Mouse (Mus musculus): Measurements from ENCODE around the gene Pias1.

Pias1 gene

DNA sequence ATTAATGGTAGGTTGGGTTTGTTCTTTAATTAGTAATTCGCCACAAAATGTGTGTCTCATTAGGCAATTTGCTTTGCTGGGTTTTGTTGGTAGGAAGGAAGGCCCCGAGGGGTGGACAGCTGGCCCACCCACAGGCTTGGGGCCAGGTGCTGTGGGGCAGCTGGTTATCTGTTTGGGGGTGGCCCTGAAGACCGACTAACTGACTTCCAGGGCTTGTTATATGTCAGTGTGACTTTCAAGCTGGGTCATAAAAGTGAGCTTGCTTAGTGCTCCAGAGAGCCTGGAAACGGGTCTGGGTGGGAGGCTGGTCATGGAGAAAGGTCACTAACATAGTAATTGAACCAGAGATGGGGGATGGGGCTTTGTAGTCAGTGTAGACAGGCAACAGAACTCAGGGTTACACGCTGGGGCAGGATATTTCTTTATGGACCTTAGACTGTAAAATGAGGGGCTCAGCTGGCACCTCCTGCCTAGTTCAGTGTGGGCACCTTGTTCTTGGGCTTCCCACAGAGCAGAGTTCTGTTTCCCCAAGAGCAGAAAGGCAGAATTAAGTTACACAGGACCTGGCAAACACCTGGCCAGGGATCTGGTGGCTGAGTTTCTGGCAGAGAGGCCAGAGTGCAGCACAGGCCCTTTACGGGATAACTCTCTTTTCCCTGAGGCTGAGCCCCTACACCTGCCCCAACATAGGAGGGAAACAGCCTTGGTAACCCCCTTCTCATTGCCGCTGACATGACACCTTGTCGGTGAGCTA is 129.3 kb downstream of the Pias1 start:
- in situ Hi-C loops (cut with MboI, MseI), result loop anchor here in 1 of 2 experiments (5.0 kb wide), 1 partner anchor 34 kb away; no protein-coding TSS in a partner anchor

- in situ Hi-C loops (cut with MboI, MseI), result loop anchor here in 1 of 2 experiments (5.0 kb wide), 1 partner anchor 35 kb away; no protein-coding TSS in a partner anchor
Observed at GRCm38 (mm10) chr9:62857719-62858261, 129.9 kb downstream of the Pias1 start, which contains the start of gene Calml4. TSS of gene Calml4 (plus strand) at chr9:62858080.

DNA sequence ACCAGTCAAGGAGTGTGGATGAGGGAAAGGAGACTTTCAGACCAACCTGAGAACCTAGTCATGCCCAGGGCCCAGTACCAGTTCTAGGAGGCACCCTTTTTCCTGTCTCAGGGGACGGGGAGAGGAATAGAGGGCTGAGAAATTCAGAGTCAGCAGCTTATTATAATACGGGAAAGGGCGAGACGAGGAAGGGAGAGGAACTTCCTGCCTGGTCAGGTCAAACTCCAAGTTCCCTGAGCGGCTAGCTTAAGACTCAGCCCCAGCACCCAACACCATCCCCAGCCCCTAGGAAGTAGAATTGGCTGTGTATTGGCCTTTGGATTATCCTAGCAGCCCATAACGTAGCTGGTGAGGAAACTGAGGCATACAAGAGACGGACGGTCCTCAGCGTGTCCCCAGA is 130.5 kb downstream of the Pias1 start:
- in situ Hi-C loops (cut with MboI, MseI), result loop anchor here in 1 of 2 experiments (5.0 kb wide), 1 partner anchor 35 kb away; no protein-coding TSS in a partner anchor

- in situ Hi-C loops (cut with MboI, MseI), result loop anchor here (5.0 kb wide), 3 partner anchors 98 to 268 kb away; no protein-coding TSS in a partner anchor
Observed at GRCm38 (mm10) chr9:62854483-62854882, 133.2 kb downstream of the Pias1 start.

- in situ Hi-C loops (cut with MboI, MseI), result loop anchor here (5.0 kb wide), 3 partner anchors 101 to 271 kb away; no protein-coding TSS in a partner anchor
Observed at GRCm38 (mm10) chr9:62851571-62851970, 136.2 kb downstream of the Pias1 start.

DNA sequence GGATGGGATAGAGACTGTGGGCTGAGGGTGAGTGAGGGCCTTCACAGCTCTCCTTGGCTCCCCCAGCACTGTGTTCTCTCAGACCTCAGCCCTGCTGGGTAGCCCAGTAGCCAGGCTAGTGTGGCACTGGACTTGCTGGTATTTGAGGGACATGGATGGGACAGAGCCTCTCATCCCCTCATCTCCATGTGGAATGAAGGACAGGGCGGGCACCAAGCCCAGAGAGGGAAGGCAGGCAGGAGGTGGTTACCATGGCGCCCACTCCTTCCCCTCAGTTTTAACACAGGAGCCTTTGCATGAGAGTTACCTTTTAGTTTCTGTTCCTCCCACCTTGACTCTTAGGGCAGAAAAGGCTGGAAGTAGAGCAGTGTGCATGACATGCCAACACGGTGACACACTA is 139.1 kb downstream of the Pias1 start:
- in situ Hi-C loops (cut with MboI, MseI), result no loop called here

DNA sequence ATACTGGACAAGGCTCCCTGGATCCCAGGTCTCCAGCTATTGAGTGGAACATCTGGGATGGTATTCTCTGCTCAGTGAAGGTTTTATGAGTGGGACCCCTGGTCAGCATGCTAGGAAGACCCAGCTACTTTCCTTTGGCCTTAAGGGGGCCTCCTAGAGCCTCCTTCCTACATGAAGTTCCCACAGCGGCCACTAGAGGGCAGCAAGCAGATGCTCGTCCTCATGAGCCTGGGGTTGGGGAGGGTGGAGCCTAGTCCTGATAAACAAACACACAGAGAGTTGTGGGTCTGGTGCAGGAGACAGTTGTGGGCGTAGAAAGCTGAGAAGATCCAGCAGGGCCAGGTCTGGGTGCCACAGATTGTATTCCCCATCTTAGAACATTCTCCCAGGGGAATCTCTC is 140.0 kb downstream of the Pias1 start:
- in situ Hi-C loops (cut with MboI, MseI), result no loop called here

- in situ Hi-C loops (cut with MboI, MseI), result no loop called here
Observed at GRCm38 (mm10) chr9:62844461-62844860, 143.3 kb downstream of the Pias1 start.

DNA sequence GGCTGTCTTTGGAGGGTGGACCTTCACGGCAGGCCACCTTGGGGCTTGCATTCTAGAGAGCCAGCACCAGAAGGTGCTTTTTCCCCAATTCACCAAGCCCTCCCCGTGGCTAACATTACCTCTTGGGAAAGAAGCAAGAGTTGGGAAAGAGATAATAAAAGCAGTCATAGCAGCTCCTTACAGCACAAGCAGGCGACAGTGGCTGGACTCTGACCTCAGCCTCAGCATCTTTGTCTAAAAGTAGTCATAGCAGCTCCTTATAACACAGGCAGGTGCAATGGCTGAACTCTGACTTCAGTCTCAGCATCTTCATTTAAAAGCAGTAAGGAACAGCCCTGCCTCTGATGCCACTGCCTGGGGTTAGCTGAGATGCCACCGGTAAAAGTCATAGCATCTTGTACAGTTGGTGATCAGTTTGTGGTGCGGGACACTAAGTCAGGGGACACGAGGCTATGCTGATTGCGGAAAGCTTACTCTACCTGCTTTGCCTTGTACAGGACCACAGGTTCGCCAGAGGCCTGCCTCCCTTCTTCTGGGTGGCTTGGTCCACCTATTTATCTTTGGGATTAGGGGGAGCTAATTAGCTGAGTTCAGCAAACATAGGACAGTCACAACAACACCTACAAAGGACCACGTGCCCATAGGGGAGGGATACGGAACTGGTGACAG is 144.2 kb downstream of the Pias1 start:
- in situ Hi-C loops (cut with MboI, MseI), result no loop called here

- in situ Hi-C loops (cut with MboI, MseI), result no loop called here
Observed at GRCm38 (mm10) chr9:62839172-62839770, 148.5 kb downstream of the Pias1 start.

DNA sequence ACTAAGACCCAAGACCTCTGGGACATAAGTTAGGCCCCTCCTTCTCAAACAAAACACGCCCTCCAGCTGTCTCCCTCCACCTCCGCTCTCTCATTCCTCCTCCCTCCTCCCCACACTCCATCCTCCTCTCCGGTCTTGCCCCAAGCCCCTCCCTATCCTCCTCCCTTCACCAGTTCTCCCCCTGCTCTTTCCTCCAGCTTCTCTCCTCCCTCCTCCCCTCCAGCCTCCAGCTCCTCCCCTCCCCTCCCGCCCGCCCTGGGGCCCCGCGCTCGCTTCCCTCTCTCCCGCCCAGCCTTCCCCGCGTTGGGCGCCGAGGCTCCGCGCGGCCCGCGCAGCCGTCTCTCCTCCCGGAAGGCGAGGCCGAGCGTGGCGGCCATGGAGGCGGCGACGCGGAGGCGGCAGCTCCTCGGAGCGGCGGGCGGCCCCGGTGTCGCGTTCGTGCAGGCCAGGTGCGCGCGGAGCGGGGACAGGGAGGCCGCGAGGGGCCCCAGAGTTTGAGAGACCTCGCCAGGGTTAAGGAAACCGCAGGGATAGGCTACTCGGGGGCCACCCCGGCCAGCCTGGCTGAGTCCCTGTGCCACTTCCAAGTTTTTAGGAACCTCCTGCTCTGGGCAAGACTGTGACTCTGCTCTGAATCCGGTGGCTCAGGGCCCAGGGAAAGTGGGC is 149.1 kb downstream of the Pias1 start, which contains the start of gene Cln6:
Gene Cln6 (plus strand): TSS at position 280 of the 666 bp plus-strand sequence.
- in situ Hi-C loops (cut with MboI, MseI), result no loop called here

GRCm38 (mm10) chr9:62838146-62838505 is 149.6 kb downstream of the Pias1 start:
- in situ Hi-C loops (cut with MboI, MseI), result no loop called here

- in situ Hi-C loops (cut with MboI, MseI), result no loop called here
Observed at GRCm38 (mm10) chr9:62837611-62838010, 150.1 kb downstream of the Pias1 start.

DNA sequence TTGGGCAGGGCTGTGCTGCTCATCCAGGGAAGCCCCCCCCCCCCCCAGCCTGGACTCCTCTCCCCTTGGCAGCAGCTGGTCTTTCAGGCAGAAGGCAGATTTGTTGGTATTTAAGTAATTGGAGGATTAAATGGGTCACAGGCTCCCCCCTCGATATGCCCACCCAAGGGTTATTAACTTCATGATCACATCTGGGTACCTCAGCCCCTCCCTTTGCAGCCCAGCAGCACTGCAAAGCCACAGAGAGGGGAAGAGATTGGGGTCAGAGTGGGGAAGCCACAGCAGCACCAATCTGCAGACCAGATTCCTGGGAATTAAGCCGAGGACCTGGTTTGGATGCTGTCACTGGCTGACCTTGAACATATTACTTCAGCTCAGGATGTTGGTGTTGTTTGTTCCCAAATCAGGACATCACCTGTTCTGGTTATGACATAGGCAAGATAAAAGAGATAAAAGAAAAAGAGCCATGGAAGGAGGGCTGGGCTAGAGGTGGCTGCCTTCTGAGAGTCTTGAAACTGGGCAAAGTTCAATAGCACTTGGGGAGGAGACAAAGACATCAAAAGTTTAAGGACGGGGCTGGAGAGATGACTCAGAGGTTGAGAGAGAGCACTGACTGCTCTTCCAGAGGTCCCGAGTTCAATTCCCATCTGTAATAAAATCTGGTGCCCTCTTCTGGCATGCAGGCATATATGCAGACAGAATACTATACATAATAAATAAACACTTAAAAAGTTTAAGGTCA is 151.8 kb downstream of the Pias1 start:
- in situ Hi-C loops (cut with MboI, MseI), result no loop called here

DNA sequence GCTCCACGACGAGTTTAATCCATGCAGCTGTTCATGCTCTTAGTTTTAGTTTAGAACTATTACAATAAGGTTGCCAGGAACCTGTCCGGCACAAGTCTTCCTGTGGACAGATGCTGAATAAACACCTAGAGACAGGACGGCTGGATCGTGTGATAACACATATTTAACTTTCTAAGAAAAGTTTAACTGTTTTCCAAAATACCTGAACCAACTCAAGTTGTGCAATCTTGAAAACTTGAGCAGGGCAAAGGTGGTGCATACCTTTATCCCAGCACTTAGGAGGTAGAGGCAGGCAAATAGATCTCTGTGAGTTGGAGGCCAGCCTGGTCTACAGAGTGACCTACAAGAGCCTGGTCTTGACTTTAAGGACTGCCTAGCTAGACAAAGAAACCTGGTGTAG is 152.8 kb downstream of the Pias1 start:
- in situ Hi-C loops (cut with MboI, MseI), result no loop called here

DNA sequence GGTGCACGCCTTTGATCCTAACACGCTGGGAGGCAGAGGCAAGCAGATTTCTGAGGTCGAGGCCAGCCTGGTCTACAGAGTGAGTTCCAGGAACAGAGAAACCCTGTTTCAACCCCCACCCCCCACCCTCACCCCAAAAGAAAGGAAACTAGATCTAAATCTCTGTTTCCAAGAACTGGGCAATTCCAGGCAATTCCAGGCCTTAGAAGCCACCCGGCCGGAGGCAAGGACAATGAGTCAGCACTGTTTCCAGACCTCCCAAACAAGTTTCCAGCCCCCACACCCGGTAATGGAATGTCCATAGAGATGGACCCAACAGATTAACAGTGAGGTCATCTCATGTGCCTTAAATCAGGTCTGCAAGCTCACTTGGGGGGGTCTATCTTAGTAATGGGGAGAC is 157.8 kb downstream of the Pias1 start:
- in situ Hi-C loops (cut with MboI, MseI), result no loop called here

GRCm38 (mm10) chr9:62828662-62829086 is 159.1 kb downstream of the Pias1 start:
- in situ Hi-C loops (cut with MboI, MseI), result no loop called here

Data from T-helper 17 cell (primary cell).